Mouse (Mus musculus) kidney, postnatal 14 days (tissue): Measurements from ENCODE around the gene Slc44a3.

Source experiments
- DNase-seq: peaks from one replicate; pipeline ENCODE4 v3.0.0; 2022; ENCODE audit warnings: mixed read lengths

The Slc44a3 gene

DNA sequence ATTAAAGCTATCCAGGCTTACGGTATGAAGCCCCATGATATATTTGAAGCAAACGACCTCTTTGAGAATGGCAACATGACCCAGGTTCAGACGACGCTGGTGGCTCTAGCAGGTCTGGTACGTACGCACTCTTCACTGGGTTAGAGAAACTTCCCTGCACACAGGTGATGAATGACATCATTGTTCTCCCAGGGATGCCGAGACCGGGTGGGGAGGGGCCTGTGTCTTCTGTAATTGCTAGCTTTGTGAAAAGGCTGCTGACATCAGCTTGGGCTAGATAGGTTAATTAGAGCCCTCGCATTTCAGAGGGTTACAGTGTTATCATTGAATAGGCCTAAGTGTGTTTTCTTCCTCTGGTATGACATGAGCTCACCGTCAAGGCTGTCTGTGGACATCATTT lies 80.8 kb downstream of the Slc44a3 start:
- no peak for DNase-seq

- DNase-seq: no peak
Observed at GRCm38 (mm10) chr3:121449527-121449926, 82.7 kb downstream of the Slc44a3 start.

GRCm38 (mm10) chr3:121448606-121449005 lies 83.6 kb downstream of the Slc44a3 start:
- no peak for DNase-seq

GRCm38 (mm10) chr3:121448029-121448468 lies 84.2 kb downstream of the Slc44a3 start:
- peak; percentile 59 for DNase-seq

DNA sequence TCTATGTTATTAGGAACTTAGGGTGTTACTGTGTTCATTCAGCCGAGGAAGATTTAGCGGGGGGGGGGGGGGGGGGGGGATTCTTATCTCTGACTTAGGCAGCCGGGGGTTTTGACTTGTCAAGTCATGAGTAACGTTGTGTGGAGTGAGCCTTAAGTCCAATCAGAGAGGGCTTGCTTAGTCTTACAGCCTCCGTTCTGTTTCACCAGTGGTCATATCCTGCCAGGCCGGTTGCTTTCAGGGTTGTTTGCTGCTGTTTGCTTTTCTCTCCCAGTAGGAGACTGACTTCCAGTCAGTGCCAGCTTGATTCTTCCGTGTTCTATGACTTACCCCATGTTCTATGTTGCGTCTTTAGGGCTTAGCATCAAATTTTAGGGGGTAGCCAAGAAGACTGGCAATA lies 85.8 kb downstream of the Slc44a3 start:
- DNase-seq: no peak

DNA sequence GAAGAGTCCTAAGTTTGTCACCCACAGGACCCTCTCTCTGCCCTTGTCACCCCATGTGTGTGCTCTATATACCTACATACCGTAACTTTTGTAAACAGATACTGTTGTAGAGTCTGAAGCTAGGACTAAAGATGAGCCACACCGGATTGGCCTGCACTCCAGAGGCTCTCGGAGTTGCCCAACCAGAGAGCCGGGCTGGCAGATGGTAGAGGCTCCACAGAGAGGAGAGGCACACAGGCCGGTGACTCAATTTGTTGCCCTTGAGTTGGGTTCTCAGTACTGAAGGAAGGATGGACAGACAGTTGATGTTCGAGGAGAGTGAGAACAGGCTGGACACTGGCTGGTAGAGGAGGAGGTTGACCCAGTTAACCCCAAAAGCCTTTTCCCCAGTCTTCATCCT lies 87.8 kb downstream of the Slc44a3 start:
- no peak for DNase-seq

- DNase-seq: no peak
Observed at GRCm38 (mm10) chr3:121443861-121444271, 88.3 kb downstream of the Slc44a3 start.

GRCm38 (mm10) chr3:121442288-121442687 lies 89.9 kb downstream of the Slc44a3 start:
- DNase-seq: no peak

- no peak for DNase-seq
Observed at GRCm38 (mm10) chr3:121441504-121441903, 90.7 kb downstream of the Slc44a3 start.

- no peak for DNase-seq
Observed at GRCm38 (mm10) chr3:121439623-121440161, 92.5 kb downstream of the Slc44a3 start.

DNA sequence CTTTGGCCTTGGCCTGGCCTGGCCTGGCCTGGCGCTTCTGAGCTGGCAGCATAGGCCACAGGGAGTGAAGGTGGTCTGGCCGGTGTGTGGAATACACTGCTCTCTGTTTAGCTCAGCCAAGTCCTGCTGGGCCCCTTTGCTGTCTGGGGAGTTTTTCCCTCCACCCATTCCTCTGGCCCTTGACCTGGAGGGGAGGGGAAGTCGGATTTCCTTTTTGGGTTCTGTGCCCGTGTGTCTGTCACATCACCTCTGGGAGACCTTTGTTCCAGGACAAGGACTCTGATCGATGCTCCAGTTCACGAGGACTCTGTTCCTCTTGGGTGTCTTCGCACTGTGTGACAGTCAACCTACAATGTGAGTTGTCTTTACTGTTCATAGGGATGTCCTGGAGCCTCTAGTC lies 94.2 kb downstream of the Slc44a3 start:
- DNase-seq: peak; percentile 43

GRCm38 (mm10) chr3:121437070-121437469 lies 95.1 kb downstream of the Slc44a3 start:
- no peak for DNase-seq

DNA sequence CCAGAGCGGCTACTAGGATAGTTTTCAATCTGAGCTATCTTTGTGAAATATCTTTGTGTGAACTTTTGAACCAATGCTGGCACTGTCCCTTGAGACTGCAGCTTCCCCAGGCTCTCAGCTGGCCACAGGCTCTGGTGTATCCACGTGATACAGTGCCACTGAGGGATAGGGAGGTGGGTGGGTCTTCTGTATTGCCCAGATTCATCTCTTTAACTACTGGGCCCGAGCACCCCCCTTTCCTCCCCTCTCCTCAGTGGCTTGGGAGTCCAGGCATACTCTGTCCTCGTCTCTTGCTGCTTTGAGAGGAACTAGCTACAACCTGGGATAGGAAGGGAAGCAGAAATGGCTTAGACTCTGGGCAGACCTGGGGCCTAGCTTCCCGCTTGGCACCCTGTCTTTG lies 96.9 kb downstream of the Slc44a3 start:
- DNase-seq: no peak

DNA sequence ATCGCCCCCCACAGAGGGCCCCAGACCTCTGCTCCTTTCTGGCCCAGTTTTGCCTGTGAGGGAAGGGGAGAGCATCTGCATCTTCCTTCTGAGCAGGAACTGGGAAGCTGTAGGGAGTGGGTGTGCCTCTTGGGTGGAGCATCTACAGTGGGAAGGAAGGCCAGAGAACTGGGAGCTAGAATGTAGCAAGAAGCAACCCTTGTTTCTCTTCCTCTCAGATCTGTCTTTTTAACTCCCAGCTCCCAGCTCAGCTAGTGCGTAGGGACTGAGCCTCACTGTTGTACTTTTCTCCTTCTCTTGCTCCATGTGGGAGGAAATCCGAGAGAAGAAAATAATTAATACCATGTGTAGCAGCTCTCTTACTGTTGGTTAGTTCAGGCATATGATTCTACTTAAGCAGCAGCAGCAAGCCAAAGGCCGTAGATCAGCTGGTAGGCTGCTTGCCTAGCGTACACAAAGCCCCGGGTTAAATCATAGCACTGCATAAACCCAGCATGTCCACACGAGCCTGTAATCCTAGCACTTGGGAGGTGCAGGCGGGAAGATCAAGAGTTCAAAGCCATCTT lies 98.2 kb downstream of the Slc44a3 start:
- DNase-seq: no peak

- DNase-seq: no peak
Observed at GRCm38 (mm10) chr3:121433359-121433758, 98.8 kb downstream of the Slc44a3 start.

GRCm38 (mm10) chr3:121430289-121430936 lies 101.8 kb downstream of the Slc44a3 start:
- DNase-seq: no peak

GRCm38 (mm10) chr3:121429469-121429868 lies 102.7 kb downstream of the Slc44a3 start:
- DNase-seq: no peak

GRCm38 (mm10) chr3:121428696-121429259 lies 103.4 kb downstream of the Slc44a3 start:
- DNase-seq: no peak

GRCm38 (mm10) chr3:121428230-121428629 lies 104.0 kb downstream of the Slc44a3 start:
- DNase-seq: peak; percentile 58

- peak; percentile 76 for DNase-seq
Observed at GRCm38 (mm10) chr3:121427520-121427908, 104.7 kb downstream of the Slc44a3 start.

DNA sequence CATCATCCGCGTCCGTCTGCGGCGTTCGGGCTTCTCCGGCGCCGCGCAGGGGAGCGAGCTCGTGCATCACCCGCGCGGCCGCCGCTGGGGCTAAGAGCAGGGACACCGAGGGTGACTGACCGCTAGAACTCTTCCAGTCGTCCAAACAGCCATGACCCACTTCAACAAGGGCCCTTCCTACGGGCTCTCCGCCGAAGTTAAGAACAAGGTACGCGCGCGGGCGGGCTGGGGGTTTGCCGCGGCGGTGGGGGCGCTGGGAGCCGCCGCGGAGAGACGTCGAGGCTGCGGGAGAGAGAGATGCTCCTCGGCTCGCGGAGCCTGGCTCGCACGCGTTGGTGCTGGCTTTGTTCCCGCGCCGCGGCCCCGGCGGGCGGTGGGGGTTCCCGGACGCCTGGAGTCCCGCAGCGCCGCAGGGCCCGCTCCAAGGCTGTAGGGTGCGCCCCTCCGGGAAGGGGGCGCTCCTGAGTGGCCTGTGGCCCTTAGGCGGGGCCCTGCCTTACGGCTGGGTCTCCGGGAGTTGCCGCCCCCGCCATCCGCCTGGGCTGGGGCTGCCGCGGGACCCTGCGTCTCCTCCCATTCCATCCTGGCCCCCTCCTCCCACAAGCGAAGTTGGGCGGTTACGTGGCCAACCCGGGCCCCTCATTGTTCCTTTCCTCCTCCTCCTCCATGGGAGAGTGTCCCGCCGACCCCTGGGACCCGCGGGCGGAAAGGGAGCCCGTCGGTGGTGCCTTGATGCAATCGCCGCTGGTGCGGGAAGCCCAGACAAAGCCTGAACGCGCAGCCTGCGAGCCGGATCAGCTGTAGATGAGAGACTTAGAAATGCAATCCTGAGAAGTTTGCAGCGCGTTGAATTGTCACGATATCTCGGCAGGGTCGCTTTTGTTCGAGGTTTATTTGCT lies 105.3 kb downstream of the Slc44a3 start:
- peak; percentile 88 for DNase-seq

GRCm38 (mm10) chr3:121425861-121426620 lies 106.2 kb downstream of the Slc44a3 start, which contains the start of gene Cnn3:
Gene Cnn3 (plus strand): TSS chr3:121426497.
- peak; percentile 98 for DNase-seq
